Mouse (Mus musculus) megakaryocyte, adult 5-6 weeks (primary cell): ENCODE measurements around the gene Prkag2. TPM values are rescaled to one million over a fixed set of nuclear protein-coding genes. Genes with fewer than 3 reads are reported as not detected.

Experiments used
- ATAC-seq: 2 replicates; pipeline ENCODE4 v1.8.0; 2016; ENCODE audit warnings: mild to moderate bottlenecking, inconsistent platforms; ENCODE audit not compliant: poor library complexity, severe bottlenecking
- total RNA-seq, 2 experiments: library from RNA; stranded (forward) in 1 of 2; stranded (reverse) in 1 of 2; fragments of 153-499, 151-499 nt in 1 of 2; fragments of 221-1000, 200-1000 nt in 1 of 2; gene quantifications; 2 replicates each; pipeline versions ENCODE4 v1.2.3 to v1.2.4; 2015 to 2017

The Prkag2 gene
- total RNA-seq, 2 experiments from 2014 or later, result 45.6 to 46.0 TPM

GRCm38 (mm10) chr5:25005532-25006129 lies 94.8 kb downstream of the Prkag2 start:
- no peak for ATAC-seq

DNA sequence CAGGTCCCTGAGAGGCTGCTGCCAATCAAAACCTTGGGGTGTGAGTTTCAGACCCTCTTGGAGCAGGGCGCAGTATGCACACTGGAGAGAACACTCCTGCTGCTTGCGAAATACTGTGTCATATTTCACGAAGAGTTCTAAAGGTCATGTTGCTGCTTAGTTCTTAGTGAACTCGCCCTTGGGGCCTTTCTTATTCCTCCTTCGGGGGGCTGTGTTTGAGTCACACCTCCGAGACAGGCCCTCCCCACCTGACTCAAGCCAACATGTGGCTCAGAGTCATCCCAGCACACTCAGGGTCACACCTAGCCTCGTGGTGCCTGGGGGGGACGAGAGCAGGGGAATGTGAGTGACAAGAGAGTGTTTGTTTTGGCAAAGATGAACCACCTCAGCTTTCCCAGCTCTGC lies 99.0 kb downstream of the Prkag2 start:
- no peak for ATAC-seq

DNA sequence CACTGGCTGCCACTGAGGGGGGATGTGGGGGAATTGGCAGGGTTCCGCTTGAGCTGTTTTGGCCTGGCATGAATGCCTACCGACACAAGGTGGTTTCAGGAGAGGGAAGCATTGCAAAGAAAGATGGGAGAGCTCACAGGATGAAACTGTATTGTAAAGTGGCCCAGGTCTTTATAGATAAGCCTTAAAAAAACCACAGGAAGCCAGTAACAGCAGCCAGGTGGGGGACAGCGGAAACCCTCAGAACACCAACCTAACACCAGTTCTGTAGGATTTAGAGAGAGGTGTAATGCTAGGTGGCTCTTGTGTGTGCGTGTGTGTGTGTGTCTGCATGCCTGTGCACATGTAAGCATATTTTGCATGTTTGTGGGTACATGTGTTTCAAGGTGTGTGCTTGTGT lies 101.1 kb downstream of the Prkag2 start:
- no peak for ATAC-seq

GRCm38 (mm10) chr5:24995576-24996100 lies 104.8 kb downstream of the Prkag2 start:
- no peak for ATAC-seq

GRCm38 (mm10) chr5:24993190-24993589 lies 107.3 kb downstream of the Prkag2 start:
- 0 out of 2 replicates have a peak, but pooled peaks have one; percentile 26 for ATAC-seq

- no peak for ATAC-seq
These were observed 108.9 kb downstream of the Prkag2 start for GRCm38 (mm10) chr5:24991575-24991974.

DNA sequence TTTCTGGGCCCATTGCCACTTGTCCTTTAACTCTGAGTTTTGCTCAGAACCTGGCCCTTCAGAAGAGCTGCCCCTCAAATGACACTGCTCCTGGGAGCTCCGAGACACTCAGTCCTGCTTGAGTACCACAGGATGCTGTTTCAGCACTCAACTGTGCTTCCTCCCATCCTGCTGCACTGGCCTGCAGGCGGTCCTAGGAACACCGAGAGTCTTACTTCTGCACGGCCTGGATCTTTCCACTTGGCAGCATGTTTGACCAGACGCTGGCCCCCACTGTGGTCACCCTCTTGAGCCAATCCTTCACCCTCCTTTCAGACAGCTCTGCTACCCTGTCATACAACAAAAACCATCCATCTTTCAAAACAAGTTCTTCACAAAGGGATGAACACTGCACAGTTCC lies 110.0 kb downstream of the Prkag2 start:
- ATAC-seq, result no peak

GRCm38 (mm10) chr5:24989683-24990082 lies 110.8 kb downstream of the Prkag2 start:
- no peak for ATAC-seq

DNA sequence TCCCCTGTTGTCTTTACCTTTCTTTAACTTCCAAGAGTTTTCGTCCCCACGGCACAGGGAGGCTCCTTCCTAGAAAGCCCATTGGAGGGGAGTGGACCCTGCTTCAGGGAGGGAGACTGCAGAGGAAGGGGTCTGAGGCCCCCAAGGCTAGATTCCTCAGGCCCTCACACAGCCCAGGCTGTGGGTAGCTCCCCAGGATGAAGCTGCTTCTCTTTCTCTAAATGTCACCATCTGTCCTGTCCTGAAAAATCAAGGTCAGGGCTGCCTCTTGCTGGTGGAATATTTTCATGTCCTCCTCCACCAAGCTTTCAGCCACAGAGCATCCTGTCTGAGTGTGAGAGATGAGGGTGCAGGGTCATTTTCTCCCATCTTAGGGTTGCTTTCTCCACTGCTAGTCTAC lies 113.5 kb downstream of the Prkag2 start:
- ATAC-seq, result no peak

DNA sequence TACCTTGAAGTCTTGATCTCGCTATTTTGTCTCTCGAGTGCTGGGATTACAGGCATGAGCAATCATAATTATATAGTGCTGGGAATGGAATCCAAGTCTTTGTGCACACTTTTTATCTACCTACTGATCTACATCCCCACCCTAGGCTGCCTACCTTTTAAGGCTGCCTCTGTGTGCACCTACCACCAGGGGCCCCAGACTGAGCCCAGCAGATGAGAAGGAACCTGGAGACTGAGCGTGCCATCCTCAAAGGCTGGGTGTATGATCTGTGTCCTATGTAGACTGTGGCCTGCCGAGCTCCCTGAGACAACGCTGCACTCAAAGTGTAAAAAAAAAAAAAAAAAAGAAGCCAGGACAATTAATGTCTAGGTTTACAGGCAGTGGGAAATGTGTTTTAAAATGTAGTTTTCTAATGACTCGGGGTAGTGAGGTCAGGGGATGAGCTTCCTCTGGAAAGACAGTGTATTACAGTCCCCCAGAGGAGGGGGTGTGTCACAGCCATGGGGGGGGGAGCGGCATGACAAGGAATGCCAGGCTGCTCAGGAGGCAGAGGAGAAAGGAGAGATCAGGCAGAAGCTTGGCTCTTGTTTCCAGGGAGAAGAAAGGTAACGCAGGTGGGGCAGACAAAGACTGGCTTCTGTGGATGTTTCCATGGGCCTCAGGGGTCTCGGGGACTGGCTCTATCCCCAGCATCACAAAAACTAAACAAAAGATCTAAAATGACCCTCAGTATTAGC lies 114.1 kb downstream of the Prkag2 start:
- no peak for ATAC-seq

GRCm38 (mm10) chr5:24985434-24986176 lies 114.8 kb downstream of the Prkag2 start:
- no peak for ATAC-seq

DNA sequence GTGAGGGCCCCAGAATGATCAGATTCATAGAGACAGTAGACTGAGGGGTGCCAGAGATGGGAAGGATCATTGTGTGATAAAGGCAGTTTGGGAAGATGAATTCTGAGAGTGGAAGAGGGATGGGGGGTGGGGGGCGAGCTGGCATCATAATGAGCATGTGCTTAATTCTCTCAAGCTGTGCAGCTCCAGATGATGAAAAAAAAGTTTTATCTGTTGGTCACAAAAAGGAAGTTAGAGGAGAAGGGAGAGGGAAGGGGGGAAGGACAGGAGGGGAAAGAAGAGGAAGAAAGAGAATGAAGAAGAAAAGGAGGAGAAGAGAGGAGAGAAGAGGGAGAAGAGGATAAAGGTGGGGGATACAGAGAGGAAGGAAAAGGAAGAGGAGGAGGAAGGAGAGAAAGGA lies 116.3 kb downstream of the Prkag2 start:
- no peak for ATAC-seq

GRCm38 (mm10) chr5:24983539-24983938 lies 116.9 kb downstream of the Prkag2 start:
- ATAC-seq, result peak; percentile 76

DNA sequence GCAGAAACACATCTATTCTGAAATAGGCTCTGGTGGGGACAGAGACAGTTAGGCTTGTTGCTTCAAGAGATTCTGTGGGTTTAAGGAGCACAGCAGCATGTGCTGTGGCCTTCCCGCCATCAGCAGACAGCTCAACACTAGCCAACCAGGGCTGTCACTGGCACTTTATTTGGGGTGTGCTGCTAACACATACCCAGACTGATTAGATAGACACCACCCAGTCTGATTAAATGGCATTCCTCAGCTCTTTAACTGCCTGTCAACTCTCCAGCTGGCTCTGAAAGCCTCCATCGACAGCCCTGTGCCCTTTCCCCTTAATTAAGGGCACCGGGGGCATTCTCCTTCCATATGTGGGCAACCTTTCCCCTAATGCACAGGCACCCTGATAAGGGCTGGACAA lies 118.2 kb downstream of the Prkag2 start:
- ATAC-seq, result no peak

DNA sequence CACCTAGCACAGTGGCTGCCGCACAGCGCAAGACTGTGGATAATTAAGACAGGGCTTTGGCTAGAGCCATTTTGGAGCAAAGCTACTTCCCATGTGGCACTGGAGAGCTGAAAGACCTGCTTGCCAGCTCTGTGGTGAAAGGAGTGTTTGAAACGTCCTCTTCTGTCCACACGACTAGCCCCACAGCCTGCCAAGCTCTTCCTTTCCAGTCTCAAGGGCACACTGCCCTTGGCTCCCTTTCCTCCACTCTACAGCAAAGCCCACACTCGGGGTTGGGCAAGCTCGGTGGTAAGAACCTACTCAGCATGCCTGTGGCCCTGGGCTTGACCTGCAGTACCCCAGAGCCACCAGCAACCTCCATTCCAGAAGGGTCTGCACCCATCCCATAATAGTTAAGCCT lies 118.7 kb downstream of the Prkag2 start:
- ATAC-seq, result no peak

DNA sequence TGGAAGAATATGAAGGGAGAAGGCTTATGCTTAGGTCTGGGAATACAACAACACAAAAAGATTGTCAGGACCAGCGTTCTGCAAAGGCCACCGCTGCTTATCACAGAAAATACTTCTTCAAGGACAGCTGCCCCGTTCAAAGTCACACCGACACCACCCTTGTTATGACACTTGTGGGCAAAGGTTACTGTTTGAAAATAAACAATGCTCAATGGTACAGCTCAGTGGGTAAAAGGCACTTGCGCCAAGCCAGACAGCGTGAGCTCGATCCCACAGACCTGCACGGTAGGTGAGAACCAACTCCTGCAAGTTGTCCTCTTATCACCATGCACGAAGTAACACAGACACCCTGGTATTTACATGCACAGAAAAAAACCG lies 120.5 kb downstream of the Prkag2 start:
- no peak for ATAC-seq

DNA sequence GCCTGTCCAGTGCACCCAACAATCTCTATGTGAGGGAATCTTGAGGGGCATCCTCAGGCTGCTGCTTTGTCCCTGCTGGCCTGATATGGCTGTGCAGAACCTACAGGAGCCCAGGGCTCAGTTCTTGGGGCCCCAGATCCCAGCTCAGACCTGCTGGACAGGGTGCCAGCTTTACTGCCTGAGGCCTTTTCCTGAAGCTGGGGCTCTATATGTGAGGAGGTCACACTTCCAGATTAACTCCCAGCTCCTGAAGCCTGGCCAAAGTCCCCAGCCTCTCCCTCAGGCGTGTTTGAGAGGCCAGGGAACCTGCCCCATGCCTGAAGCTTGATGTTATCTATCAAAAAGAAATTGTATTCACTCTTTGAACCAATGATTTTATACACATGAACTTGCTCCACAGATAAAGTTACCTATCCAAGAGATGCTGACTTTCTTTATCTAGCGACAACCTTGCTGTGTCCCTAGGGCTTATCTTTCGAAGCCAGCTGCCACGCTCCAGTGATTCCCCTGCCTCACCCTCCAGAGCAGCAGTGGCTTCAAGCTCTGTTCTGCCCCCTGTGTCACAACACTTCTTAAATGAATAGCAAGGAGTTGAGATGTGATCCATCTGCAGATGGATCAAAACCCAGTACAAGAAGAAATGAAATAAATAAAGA lies 121.0 kb downstream of the Prkag2 start:
- ATAC-seq, result no peak

DNA sequence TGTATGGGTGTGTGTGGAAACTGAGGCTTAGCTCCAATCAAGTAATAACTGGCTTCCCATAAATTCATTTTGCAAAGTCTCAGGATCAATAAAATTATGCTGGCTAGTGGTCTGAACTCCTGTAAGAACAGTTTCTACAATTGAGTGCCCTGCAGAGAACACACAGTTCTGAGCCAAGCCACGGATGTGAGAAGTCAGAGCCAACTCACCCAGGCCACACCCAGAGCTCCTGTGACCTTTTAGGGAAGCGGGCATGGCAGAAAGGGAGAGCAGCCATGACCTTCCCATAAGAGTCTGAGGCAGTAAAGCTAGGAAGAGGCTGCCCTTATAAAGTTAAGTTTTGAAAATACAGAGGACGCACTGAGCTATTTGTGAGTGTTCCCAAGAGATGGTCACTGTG lies 123.5 kb downstream of the Prkag2 start:
- peak; percentile 41; the same call in 1 of the 2 replicates for ATAC-seq

GRCm38 (mm10) chr5:24976236-24976635 lies 124.2 kb downstream of the Prkag2 start:
- ATAC-seq, result no peak

- ATAC-seq, result no peak
These were observed 125.3 kb downstream of the Prkag2 start for GRCm38 (mm10) chr5:24975100-24975499.

DNA sequence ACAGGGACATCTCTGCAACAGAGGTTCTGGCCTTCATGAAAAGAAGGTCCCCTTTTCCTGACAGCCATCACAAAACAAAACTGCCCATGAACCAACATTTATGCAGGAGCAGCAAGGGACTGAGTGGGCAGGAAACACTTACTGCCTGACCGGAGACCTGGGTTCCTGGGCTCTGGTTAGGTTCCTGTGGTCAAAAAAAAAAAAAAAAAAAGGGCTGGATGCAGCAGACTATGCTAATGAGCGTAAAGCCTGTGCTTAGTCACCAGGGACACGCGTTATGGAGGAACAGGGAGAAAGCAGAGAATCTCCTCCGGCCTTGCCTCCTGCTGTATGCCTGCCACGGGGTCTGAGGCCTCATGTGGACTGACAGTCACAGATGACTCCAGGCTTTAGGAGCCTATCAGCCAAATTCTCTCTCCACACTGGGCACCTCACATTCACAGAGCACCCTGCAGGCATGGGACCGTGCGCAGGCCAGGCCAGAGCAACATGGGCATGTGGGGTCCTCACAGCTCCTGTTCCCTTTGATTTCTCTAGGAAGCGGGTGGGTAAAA lies 126.7 kb downstream of the Prkag2 start:
- ATAC-seq, result no peak
